Mouse (Mus musculus) layer of hippocampus, adult 11-12 months (tissue): ENCODE measurements around the gene Hist1h1c.
"Not testable (repeated sequence)": the region's sequence is repeated elsewhere in the genome, so short reads cannot be mapped to it uniquely, and the experiment has no call there.

ENCODE experiments used
- DNase-seq: peaks from one replicate; pipeline ENCODE4 v3.0.0; 2022; ENCODE audit warnings: low spot score

Gene Hist1h1c

GRCm38 (mm10) chr13:23716261-23717042 is 22.2 kb upstream of the Hist1h1c start:
- DNase-seq: no peak

- DNase-seq: no peak
Measured at GRCm38 (mm10) chr13:23717176-23717575, 21.4 kb upstream of the Hist1h1c start.

DNA sequence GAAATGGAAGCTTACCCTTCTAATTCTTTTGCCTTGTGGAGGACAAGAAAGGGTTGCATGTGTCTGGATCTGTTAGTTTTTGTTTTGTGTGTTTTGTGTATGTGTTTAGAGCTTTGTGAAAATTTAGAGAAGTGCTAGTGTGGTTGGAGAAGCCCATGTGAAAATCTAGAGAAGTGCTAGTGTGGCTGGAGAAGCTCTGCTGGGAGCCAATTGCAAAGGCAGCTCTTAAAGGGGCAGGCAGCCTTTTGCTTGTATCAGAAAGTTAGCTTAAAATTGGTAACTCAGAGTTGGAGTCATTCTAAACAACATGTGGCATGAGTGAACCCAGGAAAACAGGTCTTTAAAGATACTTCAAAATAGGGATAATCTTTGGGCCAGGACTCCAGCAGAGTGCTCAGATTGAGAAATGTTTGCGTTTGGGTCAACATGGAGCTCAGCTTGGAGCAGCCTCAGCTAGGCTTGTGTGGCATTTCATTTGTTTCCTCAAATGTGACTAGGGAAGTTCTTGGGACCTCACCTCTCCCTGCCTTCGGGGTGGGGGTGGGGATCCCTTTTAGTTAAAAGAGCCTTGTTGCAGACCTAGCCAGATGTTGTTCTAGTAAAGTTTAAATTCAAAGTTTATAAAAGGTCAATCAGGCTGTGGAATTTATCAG is 20.9 kb upstream of the Hist1h1c start:
- DNase-seq: not testable (repeated sequence)

DNA sequence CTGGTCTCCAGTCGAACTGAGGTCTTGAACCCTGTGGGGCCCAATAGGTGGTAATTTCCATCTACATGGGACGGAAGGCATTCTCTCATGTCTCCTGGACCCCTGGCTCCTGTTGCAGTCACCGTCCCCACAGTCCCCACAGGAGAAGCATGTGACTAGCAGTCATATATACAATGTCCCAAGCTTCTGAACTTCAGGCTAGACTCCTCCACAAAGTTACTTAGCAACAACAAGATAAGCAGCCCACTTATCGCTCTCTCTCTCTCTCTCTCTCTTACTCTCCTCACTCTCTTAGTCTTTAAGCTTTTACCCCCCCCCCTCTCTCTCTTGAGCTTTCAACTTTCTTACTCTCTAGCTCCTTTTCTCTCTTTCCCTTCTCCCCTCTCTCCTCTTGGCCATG is 14.4 kb upstream of the Hist1h1c start:
- no peak for DNase-seq

DNA sequence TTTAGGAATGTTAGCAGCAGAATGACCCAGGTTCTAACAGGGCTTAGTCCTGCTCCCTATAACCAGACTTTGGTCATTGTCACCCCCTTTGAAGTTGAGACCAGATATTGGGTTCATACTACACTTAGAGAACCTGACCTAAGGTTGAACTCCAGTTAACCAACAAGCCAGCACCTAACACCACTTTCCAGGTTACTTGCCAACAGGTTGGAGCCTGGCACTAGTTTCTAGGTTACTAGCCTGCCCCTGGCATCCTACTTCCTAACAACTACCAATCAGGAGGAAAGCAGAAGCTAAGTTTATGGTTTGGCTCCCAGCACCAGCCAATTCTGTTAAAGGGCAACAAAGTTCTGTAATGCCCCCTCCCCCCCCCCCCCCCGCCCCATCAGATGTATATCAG is 13.4 kb upstream of the Hist1h1c start:
- no peak for DNase-seq

GRCm38 (mm10) chr13:23728472-23729191 is 10.0 kb upstream of the Hist1h1c start:
- no peak for DNase-seq

GRCm38 (mm10) chr13:23729192-23729525 is 9.4 kb upstream of the Hist1h1c start:
- DNase-seq: no peak

- DNase-seq: no peak
Measured at GRCm38 (mm10) chr13:23729706-23730105, 8.9 kb upstream of the Hist1h1c start.

DNA sequence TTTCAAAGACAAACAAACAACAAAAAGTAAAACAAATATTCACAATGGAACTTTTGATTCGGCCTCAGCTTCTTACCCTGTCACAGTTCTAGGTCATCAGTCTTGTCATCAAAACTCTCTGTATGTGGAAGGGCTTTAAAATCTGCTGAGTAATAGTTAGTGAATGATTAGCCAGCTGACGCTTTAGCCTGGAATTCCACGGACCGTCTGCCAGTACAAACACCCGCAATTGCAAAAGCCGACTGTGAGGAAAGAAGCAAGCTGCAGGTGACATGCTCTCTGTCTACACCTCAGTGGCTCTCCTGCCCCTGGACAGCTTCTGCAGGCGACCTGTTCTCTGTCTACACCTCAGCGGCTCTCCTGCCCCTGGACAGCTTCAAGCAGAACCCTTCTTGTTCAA is 8.1 kb upstream of the Hist1h1c start:
- DNase-seq: no peak

DNA sequence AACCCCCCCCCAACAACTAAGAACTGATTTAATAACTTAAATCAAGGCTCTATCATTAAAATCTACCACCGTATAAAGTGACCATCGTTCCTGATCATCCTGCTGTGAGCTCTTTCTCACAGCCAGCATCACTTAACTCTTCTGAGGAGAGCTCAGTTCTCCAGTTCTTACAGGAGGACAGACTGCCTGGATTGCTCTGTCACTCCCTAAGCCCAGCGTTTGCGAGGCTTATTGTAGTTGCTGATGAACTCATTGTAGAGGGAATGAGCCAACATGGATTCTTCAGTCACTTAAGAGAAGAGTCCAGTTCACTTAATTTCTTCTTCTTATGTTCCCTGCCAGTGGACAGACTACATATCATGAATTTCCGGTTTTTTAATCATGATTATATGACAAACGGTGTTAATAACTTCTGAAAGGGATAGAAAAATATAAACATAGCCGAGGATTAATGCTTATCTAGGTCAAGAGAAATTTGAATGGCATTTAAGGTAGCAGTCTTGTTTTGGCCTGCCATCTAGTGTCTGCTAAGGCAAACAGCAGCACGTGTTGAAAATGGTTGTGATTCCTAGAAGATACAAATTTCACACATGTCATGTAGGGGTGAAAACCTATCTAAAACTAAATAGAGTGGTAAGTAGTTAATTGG is 6.3 kb upstream of the Hist1h1c start:
- DNase-seq: peak; percentile 45

- DNase-seq: no peak
Measured at GRCm38 (mm10) chr13:23737091-23737490, 1.5 kb upstream of the Hist1h1c start.

GRCm38 (mm10) chr13:23738041-23738440 is 567 bp upstream of the Hist1h1c start:
- DNase-seq: no peak

- peak; percentile 96 for DNase-seq
Measured at GRCm38 (mm10) chr13:23739069-23739921, 687 bp downstream of the Hist1h1c start.

- no peak for DNase-seq
Measured at GRCm38 (mm10) chr13:23739922-23740252, 1.3 kb downstream of the Hist1h1c start.

DNA sequence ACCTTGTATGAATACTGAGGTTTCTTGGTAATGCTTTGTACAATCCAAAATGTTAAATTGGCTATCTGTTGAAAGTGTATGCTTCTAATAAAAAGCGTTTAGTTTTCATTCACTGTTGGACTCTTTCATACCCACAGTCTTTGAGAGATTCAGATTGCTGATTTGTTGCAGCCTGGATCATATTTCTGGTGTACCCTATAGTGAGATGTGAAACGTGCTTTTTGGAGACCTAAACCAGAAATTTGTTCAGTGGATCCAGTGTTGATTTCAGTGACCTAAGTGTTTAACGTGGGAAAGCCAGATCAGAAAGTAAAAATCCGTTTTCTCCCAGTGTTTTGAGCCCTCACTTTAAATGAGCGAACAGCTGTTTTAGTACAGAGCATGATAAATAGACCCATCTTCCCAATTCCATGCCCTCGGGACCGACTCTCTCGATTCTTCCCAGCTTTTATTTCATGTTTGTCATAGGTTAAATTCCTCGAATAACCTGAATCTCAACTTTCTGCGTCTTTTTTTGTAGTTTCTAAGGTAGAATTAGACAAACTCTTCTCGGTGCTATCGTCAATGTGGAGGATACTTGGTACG is 1.7 kb downstream of the Hist1h1c start:
- DNase-seq: no peak

- DNase-seq: no peak
Measured at GRCm38 (mm10) chr13:23740910-23741309, 2.3 kb downstream of the Hist1h1c start.

DNA sequence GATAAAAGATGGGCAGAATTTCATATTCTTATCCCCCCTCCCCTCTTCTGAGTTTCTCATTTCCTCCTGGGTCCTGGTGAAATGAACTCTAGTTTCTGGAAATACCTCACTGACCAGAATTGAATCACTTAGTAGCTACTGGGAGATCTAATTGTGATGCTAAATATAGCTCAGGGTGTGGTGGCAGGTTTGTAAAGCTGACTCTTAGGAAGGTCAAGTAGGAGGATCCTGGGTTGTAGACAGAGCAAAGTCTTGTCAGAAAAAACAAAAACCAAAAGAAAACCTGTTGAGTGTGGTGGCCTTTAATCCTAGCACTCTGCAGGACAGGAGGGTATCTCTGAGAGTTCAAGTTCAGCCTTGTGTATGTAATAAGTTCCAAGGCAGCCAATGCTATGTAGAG is 3.4 kb downstream of the Hist1h1c start:
- DNase-seq: no peak

DNA sequence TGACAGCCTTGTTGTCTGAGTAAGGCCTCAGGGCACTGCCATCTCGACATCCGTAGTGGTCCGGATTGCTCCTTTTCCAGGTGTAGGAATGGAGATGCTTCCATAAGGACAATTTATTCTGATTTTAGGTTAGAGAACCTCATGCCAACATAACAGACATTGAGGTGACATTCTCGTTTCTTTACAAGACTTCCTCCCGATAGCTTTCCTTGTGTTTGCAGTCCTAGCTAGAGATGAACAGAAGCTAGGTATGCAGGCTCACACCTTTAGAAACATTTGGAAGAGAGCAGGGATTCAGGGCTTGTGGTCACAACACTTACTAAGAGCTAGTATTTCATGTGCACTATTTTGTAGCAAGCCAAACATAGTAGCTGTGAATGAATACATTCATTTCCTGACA is 4.6 kb downstream of the Hist1h1c start:
- DNase-seq: no peak

DNA sequence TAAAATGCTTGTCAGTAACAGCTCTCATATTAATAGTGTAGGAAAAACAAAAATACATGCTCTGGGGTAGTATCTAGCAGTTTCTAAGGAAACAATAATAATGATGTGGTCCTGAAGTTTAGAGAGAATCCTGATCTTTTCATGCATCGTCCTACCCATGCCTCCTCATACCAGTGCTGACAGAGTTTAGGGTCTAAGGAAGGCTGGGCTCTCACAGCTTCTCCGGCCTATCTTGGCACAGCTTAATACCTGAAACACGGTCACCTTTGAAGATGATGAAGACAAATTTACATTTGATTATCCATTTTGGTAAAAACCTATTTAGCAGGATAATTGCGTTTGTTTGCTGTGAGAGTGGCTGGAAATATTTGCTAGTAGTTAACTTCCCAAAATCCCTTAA is 5.4 kb downstream of the Hist1h1c start:
- no peak for DNase-seq

DNA sequence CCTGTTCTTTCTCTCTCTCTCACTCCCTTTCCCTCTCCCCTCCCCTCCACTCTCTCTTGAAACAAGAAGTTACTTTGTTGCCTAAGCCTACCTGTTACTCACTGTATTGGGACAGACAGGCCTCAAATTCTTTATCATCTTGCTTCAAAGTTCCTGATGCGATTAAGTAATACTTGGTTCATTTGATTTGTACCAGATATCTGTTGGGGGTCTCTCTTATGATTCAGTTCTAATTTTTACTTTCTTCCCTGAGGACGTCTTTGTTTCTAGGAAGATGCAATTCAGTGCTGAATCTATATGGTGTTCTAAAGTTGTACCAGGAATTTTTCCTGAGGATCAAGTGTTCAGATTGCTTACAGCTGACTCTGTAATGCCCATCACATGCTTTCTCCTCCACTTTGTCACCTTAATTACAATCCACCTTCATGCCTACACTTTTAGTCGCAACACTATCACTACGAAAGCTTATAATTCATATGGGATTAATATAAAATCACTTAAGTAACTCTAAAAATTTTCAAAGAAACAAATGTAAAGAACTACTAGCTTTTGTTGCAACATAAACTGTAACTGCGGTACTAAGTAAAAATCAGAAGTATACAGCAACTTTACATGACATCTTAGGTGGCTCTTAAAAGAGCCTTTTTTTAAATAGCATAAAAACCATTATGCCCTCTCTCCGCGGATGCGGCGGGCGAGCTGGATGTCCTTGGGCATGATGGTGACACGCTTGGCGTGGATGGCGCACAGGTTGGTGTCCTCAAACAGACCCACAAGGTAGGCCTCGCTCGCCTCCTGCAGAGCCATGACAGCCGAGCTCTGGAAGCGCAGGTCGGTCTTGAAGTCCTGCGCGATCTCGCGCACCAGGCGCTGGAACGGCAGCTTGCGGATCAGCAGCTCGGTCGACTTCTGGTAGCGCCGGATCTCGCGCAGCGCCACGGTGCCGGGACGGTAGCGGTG is 6.1 kb downstream of the Hist1h1c start:
- no peak for DNase-seq
